Mouse (Mus musculus) kidney, adult 2 months (tissue): ENCODE results near the gene Nlgn1.

Source experiments
- CTCF ChIP-seq: fragments of 200-500 bp; conservative IDR thresholded peaks from 2 replicates; pipeline ENCODE4 v1.5.1; 2011; ENCODE audit warnings: low read depth, mild to moderate bottlenecking, control low read depth, low read length, moderate library complexity, mixed read lengths; ENCODE audit not compliant: insufficient read depth, insufficient read length
- POLR2A ChIP-seq: fragments of 200-500 bp; IDR thresholded peaks from one replicate; pipeline ENCODE4 v1.6.1; 2011; ENCODE audit warnings: low read depth, low read length, control low read depth

DNA sequence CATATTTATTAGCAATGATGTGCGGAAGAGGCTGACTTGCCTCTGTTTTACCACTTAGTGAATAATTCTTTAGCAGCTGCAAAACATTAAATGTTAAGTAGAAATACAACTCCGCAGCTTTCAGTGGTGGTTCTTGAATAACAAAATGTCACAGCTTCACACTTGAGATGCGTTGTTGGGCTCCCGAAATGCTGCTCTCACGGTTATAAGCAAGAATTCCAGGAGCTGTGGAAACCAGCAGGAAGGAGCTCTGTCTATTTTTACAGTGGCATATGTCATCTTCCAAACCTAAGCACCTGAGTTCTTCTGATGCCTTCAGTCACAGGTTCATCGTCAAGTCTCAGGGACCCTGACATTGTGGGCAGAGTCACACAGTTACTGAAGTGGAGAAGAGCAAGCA is 556.8 kb downstream of the Nlgn1 start:
- TF ChIP-seq POLR2A (no peak), CTCF (no peak)
